Mouse (Mus musculus) C2C12 (cell line): ENCODE measurements around the gene Dhx38. TPM values are rescaled to one million over a fixed set of nuclear protein-coding genes. Genes with fewer than 3 reads are reported as not detected.

Experiments
- H3K27me3 ChIP-seq: one replicate; pipeline ENCODE4 v1.6.1; 2011; ENCODE audit not compliant: control insufficient read depth, insufficient read depth, insufficient read length
- H3K36me3 ChIP-seq: one replicate; pipeline ENCODE4 v1.6.1; 2011; ENCODE audit not compliant: control insufficient read depth, insufficient read depth
- H3K4me3 ChIP-seq: one replicate; pipeline ENCODE4 v1.5.1; 2011; ENCODE audit warnings: mild to moderate bottlenecking, control low read depth; ENCODE audit not compliant: poor library complexity, insufficient read depth, severe bottlenecking
- H3K79me2 ChIP-seq: one replicate; pipeline ENCODE4 v1.6.1; 2011; ENCODE audit not compliant: control insufficient read depth, insufficient read depth
- H3K79me3 ChIP-seq: one replicate; pipeline ENCODE4 v1.6.1; 2011; ENCODE audit warnings: low read depth, control low read depth
- H3ac ChIP-seq: one replicate; pipeline ENCODE3; 2011; ENCODE audit warnings: low read depth; ENCODE audit not compliant: control insufficient read depth, insufficient read length
- CEBPB ChIP-seq: IDR thresholded peaks from one replicate; pipeline ENCODE4 v1.6.1; 2011; ENCODE audit warnings: low read depth, mild to moderate bottlenecking, control low read depth, moderate library complexity
- CTCF ChIP-seq: IDR thresholded peaks from one replicate; pipeline ENCODE4 v1.5.1; 2011; ENCODE audit not compliant: control insufficient read depth, insufficient read depth, insufficient read length
- FOSL1 ChIP-seq: IDR thresholded peaks from one replicate; pipeline ENCODE4 v1.8.0; 2011; ENCODE audit warnings: mild to moderate bottlenecking, low read length; ENCODE audit not compliant: poor library complexity, insufficient read depth, severe bottlenecking
- MAX ChIP-seq: IDR thresholded peaks from one replicate; pipeline ENCODE4 v1.6.1; 2011; ENCODE audit warnings: mild to moderate bottlenecking, control low read depth
- MYOD1 ChIP-seq: IDR thresholded peaks from one replicate; pipeline ENCODE4 v1.6.1; 2011; ENCODE audit warnings: low read depth; ENCODE audit not compliant: control insufficient read depth, insufficient read length
- MYOG ChIP-seq: IDR thresholded peaks from one replicate; pipeline ENCODE4 v1.6.1; 2011; ENCODE audit not compliant: control insufficient read depth, insufficient read length; ENCODE audit errors: extremely low read depth
- USF1 ChIP-seq: IDR thresholded peaks from one replicate; pipeline ENCODE4 v1.6.1; 2011; ENCODE audit warnings: low read depth, mild to moderate bottlenecking, control low read depth, moderate library complexity
- polyA plus RNA-seq: library from polyadenylated mRNA; unstranded; fragments of >200 nt; fragmentation: generic; extraction: Trizol; gene quantifications from one replicate; pipeline ENCODE4 v1.2.1, GENCODE M21; 2012; ENCODE audit warnings: missing spikeins

Gene Dhx38
- polyA plus RNA-seq, 1 experiment = 30.5 TPM

DNA sequence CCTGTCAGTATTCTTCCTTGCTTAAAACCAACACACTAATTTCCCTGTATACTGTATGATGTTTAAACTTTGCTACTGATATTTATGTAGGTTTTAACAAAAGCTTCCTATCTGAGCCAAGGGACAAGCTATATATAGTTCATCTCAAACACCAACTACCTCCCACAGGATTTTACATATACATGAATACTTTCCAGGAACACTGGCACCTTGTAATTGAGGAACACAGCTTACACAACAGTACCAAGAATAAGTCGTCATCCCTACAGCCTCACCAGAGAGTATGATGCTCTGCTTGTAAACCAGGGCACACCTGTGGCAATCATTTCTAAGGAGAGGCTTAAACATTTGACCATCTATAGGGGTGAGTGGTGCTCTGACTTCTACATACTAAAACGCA lies 41.1 kb upstream of the Dhx38 start:
- peaks cover 3% of the 10 kb centered on the region for H3K36me3 ChIP-seq
- H3K79me3 ChIP-seq = peaks cover 3% of the 10 kb centered on the region
- no peaks in the 10 kb centered on the region for H3K27me3 ChIP-seq
- TF ChIP-seq USF1 (no peak), FOSL1 (no peak), MAX (no peak), MYOG (no peak), MYOD1 (no peak), CTCF (no peak), CEBPB (no peak)
- no peak overlapping the region for H3K4me3 ChIP-seq
- H3ac ChIP-seq = no peak overlapping the region
- H3K79me2 ChIP-seq = peaks cover 7% of the 10 kb centered on the region

DNA sequence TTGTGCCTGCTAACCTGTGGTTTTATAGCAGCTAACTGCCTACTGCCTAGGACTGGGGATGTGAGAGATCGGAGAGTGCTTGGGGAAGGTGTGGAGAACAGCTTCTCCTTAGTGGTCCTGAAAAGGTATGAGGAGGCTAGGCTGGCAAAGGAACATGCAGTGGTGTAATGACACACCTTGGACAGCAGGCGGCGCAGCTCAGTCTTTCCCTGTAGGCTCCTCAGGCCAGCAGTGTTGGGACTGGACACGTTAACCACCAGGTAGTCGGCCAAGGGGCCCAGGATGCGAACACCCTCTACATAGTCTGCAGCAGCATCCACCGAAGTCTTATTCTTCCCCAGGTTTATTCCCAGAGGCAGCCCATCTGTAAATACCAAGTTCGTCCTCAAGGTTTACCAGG lies 30.2 kb upstream of the Dhx38 start:
- TF ChIP-seq MYOD1 (no peak), MAX (no peak), USF1 (no peak), CEBPB (no peak), FOSL1 (no peak), MYOG (no peak), CTCF (peak; percentile 91)
- H3K79me3 ChIP-seq = no peaks in the 10 kb centered on the region
- H3K36me3 ChIP-seq = peaks cover 25% of the 10 kb centered on the region
- H3K4me3 ChIP-seq = no peak overlapping the region
- no peaks in the 10 kb centered on the region for H3K79me2 ChIP-seq
- no peak overlapping the region for H3ac ChIP-seq
- no peaks in the 10 kb centered on the region for H3K27me3 ChIP-seq

GRCm38 (mm10) chr8:109593117-109593788 lies 27.6 kb upstream of the Dhx38 start:
- Histone ChIP-seq H3K36me3 (peaks cover 12% of the 10 kb centered on the region), H3K4me3 (no peak overlapping the region), H3K27me3 (no peaks in the 10 kb centered on the region), H3ac (no peak overlapping the region), H3K79me3 (no peaks in the 10 kb centered on the region), H3K79me2 (no peaks in the 10 kb centered on the region)
- no peak for TF ChIP-seq CEBPB
- TF ChIP-seq MYOD1 = no peak
- TF ChIP-seq CTCF = no peak
- TF ChIP-seq MYOG = no peak
- TF ChIP-seq MAX = no peak
- TF ChIP-seq FOSL1 = no peak
- TF ChIP-seq USF1 = no peak

DNA sequence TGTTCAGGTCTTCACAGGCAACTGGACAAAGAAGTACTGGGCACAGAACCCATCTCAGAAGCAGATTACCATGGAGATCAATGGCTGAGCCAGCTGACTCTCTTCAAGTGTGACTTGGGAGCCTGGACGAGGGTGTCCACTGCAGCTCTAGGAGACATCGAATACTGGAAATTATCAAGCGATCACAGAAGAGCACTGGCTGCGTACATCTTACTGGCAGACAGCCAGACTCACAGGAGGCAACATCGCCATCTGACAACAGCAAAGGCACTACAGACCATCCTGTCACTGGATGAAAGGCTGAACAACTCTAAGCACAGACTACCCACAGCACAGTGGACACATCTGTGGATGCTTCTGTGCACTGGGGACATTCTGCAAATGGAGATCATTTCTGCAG lies 26.5 kb upstream of the Dhx38 start:
- Histone ChIP-seq H3K4me3 (no peak overlapping the region), H3K27me3 (peaks cover 5% of the 10 kb centered on the region), H3K79me2 (no peaks in the 10 kb centered on the region), H3K79me3 (no peaks in the 10 kb centered on the region), H3K36me3 (peaks cover 12% of the 10 kb centered on the region), H3ac (no peak overlapping the region)
- no peak for TF ChIP-seq USF1
- TF ChIP-seq CTCF = no peak
- no peak for TF ChIP-seq CEBPB
- no peak for TF ChIP-seq MYOG
- no peak for TF ChIP-seq FOSL1
- TF ChIP-seq MYOD1 = no peak
- TF ChIP-seq MAX = no peak

- TF ChIP-seq USF1 = no peak
- no peak for TF ChIP-seq FOSL1
- no peak for TF ChIP-seq CTCF
- no peak for TF ChIP-seq MAX
- no peak for TF ChIP-seq MYOG
- TF ChIP-seq CEBPB = no peak
- TF ChIP-seq MYOD1 = no peak
- Histone ChIP-seq H3K27me3 (peaks cover 9% of the 10 kb centered on the region), H3K4me3 (no peak overlapping the region), H3K79me2 (no peaks in the 10 kb centered on the region), H3K79me3 (no peaks in the 10 kb centered on the region), H3ac (no peak overlapping the region), H3K36me3 (peaks cover 12% of the 10 kb centered on the region)
Measured at GRCm38 (mm10) chr8:109591367-109591766, 25.7 kb upstream of the Dhx38 start.

DNA sequence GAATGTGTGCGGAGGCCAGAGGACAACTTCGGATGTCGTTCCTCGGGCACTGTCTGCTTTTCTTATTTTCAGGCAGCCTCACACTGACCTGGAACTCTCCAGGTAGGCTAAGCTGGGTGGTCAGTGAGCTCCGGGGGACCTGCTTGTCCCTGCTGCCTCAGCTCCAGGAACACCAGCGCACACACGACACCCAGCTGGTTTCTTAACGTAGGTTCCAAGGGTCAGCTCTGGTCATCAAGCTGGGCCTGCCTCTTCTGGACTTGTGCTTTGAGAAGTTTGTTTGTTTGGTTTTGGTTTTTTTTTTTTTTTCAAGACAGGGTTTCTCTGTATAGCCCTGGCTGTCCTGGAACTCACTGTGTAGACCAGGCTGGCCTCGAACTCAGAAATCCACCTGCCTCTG lies 25.2 kb upstream of the Dhx38 start:
- TF ChIP-seq USF1 (no peak), FOSL1 (no peak), MAX (no peak), MYOG (no peak), CEBPB (no peak), MYOD1 (no peak), CTCF (no peak)

More for the DNA sequence above, 25.2 kb upstream of the Dhx38 start:
- H3K4me3 ChIP-seq = no peak overlapping the region
- peaks cover 12% of the 10 kb centered on the region for H3K36me3 ChIP-seq
- no peaks in the 10 kb centered on the region for H3K79me2 ChIP-seq
- peaks cover 9% of the 10 kb centered on the region for H3K27me3 ChIP-seq
- H3ac ChIP-seq = no peak overlapping the region
- no peaks in the 10 kb centered on the region for H3K79me3 ChIP-seq
